Mouse (Mus musculus): ENCODE data around the gene Klhl8. TPM values are rescaled to one million over a fixed set of nuclear protein-coding genes. Genes with fewer than 3 reads are reported as not detected.

Klhl8 gene
- total RNA-seq, 2 experiments from 2014 or later, result 19.6 to 19.9 TPM

DNA sequence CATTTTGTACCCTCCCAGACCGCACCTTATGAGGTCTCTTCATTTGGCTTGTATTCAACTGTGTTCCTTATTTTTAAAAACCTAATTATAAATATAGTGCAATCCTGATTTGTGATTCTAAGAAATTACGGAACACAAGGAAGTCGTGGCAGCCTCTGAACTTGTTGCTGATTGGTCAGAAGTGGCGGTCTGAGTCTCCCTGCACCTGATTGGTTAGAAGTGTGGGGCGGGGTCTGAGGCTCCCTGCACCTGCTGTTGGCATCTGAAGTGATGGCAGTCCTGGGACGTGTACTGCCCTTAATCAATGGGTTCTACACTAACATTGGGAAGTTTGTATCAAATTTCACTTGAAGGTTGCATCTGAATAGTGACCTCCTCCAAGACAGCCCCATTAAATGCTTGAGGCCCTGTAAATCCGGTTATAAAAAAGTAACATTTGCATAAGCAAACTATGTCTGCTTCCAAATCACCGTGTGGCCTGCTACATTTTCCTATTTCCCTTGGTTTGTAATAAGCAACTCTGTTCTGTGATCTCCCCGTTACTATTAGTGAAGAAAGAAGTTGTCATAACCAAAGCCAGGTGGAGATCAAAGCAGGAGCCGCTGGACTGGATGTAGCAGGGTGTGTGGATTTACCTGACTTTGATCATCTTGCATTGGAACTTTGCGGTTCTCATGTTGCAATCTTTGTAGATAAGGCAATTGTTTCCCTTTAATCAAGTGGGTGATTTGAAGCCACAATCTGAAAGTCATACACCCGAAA lies 5.7 kb upstream of the Klhl8 start:
- no peak for DNase-seq (ENCODE audit: low spot score in 2 of 2)

DNA sequence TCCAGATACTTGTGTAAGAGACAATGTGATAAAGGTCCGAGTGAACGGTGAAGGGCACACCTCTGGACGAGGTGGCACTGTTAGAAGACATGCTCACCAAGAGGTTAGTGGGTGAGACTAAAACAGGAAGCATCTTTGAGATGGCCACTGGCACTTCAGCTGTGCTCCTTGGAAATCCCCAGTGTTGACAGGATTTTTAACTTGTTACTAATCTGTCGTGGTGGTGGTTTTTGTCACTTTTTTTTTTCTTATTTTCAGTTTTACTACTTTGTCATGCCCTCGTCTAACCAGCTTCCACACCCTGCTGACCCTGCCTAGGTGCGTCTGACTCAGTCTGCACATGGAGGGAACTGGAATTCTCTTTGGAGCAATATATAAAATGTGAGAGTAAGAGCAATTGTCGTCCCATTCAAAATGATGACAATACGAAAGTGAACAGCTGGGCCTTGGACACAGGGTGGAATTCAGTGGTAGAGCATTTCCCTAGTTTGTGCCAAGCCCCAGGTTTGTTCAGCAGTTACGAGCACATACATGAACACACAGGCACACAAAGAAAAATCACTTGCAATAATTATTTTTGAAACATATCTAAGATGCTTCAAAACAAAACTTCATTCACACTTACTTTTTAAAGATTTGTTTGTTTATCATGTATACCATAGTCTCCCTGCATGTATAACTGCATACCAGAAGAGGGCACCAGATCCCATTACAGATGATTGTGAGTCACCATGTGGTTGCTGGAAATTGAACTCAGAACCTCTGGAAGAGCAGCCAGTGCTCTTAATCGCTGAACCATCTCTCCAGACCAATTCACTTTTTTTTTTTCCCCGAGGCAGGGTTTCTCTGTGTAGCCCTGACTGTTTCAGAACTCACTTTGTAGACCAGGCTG lies 3.5 kb upstream of the Klhl8 start:
- DNase-seq (ENCODE audit: low spot score in 2 of 2), result no peak

DNA sequence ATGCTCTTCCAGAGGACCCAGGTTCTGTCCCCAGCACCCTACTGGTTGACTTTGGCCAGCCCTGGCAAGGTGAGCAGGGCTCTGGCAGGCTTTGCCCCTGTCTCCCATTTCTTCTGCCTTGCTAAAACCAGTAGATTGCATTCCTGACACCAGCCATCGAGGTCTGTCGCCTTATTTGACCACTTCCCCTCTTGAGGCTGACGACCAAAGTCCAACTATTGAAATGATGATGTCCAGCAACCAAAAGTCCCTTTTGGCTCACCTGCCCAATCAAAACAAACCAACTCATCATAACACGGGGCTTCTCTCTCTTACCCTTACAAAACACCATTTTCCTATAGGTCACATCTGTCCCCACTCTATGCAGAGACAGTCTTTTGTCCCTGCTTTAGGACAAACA lies 2.1 kb upstream of the Klhl8 start:
- DNase-seq (ENCODE audit: low spot score in 2 of 2), result no peak

DNA sequence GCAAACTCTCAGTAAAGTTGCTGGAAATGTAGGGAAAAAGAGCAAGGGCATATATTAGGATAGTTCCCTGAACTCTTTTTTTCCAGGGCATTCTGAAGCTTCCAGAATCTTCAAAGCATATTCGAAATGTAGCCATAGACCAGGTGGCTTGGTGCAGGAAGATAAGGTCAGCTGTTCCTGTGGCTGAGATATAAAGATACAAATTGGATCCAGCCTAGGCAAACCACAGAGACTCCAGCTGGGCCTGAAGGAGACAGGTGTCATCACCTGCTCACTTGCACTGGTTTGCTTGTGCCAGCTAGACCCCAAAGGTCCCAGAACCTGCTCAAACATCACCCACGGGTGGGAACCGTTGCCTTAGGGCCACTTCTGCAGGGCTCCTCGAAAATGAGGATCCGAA lies 496 bp upstream of the Klhl8 start:
- DNase-seq (ENCODE audit: low spot score in 2 of 2), result no peak

DNA sequence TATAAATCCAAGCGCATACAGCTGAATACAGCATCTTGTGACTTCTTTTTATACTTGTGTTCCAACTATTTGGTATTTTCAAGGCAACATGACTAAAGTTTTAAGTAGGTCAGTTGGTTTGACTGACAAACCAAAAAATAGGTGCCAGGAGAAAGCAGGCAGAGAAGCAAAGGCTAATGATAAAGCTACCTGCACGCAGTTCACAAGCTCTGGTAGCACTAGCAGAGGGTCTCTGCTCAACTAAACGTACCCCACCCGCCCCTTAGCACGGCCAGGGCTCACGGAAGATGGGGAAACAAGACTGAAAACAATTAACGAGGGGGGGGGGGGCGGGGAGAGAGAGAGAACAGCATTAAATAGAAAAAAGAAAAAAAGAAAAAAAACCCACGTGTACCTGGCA lies 903 bp downstream of the Klhl8 start:
- no peak for DNase-seq (ENCODE audit: low spot score in 2 of 2)

DNA sequence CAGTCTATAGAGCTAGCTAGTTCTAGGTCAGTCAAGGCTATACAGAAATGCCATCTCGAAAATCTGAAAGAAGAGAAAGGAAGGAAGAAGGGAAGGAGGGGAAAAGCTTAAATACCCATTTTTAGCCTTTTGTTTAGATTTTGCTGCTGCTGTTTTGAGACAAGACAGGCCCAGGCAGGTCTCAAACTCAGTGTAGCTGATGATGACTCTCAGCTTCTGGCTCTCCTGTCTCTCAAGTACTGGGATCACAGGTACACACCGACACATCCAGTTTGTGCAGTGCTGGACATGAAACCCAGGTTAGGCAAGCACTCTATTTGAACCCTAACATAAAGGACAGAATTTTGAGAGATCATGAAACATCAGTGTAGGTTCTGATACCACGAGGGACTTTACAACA lies 1.6 kb downstream of the Klhl8 start:
- DNase-seq (ENCODE audit: low spot score in 2 of 2), result no peak

DNA sequence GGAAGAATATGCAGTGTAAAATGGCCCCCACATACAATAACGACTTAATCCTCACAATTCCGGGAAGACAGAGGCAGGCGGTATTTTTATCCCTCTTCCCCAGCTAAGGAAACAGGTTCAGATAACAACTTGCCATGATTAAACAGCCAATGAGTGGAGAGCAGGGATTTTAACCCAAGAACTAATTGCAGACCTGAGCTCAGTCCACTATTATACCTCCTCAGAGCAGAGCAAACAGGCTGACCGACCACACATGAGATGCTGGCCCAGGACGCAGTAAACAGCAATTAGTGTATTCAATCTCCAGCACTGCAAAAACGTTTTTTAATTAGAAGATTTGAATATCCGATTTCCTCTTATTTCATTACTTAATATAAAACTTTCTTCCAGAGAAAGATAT lies 2.2 kb downstream of the Klhl8 start:
- DNase-seq (ENCODE audit: low spot score in 2 of 2), result no peak

DNA sequence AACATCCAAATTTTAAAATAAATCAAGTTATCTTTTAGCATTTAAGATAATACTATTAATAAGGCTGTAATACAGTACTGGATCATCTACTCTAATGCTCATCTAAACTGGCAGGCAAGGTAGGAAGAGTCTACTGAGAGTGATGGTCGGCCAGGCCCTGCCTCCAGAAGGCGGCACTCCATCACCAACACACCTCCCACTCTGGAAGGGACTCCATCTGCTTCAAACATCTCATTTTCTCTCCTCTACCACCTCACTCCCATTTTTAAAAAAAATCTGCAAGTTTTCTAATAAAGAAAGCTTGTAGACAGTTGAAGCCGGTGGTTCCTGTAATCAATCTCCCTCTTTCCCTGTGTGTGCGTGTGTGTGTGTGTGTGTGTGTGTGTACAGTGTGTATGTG lies 3.2 kb downstream of the Klhl8 start:
- no peak for DNase-seq (ENCODE audit: low spot score in 2 of 2)

DNA sequence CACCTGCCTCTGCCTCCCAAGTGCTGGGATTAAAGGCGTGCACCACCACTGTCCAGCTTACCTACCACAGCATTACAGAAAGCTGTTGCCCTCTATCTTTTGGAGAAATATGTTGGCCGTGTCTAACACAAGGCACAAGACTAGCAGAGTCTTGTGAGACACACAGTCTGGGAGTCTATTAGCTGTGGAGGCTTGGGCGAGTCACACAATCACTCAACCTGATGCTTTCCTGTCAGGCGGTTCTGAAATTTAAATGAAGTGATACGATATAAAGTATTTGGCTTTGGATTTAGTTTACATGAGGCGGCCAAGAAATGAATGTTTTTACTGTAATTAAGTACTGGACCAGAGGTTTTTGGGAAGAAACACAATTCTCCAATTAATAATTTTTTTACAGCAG lies 4.9 kb downstream of the Klhl8 start:
- DNase-seq (ENCODE audit: low spot score in 2 of 2), result no peak

DNA sequence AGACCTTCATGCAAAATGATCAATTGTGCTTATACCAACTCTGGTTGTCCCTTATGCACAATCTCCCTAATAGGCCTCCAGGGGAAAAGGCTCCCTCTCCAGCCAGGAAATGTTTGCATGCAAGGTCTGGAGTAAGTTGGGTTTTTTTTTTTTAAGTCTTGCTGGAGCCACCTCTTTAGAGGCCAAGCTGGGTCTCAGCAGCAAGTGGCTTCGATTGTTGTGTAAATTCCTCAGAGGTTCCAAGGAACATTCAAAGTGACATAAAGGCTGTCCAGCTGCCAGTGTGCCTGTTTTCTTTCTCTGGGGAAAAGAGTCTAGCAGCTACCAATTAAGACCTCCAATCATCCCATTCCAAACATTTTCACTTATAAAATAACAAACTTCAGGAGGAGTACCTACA lies 12.7 kb downstream of the Klhl8 start:
- no peak for DNase-seq (ENCODE audit: low spot score in 2 of 2)

DNA sequence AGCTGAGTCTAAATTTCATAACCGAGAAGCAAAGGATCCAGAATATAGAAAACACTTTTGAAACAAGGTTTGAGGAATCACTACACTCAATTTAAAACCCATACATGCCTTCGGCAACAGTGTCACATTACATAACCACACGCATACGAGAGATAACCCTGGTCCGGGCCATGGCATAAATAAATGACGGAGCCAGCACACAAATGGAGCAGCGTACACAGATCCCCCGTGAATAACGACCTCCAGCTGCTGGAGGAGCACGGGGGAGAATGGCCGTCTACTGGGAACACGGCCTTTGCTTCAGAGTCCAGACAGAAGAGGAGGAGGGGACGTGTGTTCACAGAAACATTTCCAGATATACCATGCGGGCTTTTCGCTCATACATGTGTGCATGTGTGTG lies 21.3 kb downstream of the Klhl8 start:
- no peak for DNase-seq (ENCODE audit: low spot score in 2 of 2)

DNA sequence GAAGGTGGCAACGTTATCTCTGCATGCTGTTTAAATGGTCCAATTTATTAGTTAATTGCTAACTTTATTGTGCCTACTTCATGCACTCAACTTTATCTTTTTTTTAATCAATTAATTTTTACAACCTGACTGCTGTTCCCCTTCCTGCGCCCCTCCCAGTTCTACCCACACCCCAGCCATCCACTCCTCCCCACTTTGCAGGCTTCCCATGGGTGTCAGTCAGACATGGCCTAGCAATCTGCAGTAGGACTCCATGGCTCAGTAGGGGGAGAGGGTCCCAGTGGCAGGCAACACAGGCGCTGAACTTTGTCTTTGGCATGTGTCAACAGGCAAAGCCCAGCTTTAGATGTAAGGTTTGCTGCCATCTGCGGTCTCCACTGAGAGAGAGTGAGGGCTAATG lies 47.3 kb downstream of the Klhl8 start:
- no peak for DNase-seq (ENCODE audit: low spot score in 2 of 2)

DNA sequence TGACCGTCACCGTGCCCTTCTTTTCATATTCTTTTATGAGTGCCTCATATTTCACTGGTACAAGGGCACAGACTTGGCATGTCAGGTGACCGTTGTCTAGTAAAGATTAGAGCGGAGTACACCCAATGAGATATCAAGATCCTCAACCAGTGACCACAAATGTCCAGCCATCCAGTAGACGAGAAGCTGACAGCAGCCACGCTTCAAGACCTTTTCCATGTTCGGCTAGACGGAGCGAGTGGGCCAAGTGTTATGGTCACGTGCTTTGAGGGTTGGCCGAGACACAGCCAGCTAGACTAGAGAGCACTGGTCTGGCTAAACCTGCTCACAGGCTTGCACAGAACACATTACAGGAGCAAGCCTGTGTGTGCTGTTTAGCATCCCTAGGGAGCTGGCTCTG lies 50.4 kb downstream of the Klhl8 start:
- no peak for DNase-seq (ENCODE audit: low spot score in 2 of 2)

DNA sequence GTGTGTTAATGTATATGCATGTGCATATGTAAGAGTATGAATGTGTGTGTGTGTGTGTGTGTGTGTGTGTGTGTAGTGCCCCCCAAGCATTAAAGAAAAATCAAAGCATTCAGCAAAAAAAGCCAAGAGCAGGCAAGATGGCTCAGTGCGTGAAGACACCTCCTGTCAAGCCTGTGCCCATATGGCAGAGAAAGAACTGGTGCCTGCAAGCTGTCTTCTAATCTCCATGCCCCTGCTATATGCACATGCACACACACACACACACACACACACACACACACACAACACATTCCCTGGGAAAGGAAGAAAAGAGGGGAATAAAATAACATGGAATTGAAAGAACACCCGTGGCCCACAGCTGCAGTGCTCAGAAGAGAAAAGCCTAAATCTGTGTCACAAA lies 53.9 kb downstream of the Klhl8 start:
- DNase-seq (ENCODE audit: low spot score in 2 of 2), result no peak

DNA sequence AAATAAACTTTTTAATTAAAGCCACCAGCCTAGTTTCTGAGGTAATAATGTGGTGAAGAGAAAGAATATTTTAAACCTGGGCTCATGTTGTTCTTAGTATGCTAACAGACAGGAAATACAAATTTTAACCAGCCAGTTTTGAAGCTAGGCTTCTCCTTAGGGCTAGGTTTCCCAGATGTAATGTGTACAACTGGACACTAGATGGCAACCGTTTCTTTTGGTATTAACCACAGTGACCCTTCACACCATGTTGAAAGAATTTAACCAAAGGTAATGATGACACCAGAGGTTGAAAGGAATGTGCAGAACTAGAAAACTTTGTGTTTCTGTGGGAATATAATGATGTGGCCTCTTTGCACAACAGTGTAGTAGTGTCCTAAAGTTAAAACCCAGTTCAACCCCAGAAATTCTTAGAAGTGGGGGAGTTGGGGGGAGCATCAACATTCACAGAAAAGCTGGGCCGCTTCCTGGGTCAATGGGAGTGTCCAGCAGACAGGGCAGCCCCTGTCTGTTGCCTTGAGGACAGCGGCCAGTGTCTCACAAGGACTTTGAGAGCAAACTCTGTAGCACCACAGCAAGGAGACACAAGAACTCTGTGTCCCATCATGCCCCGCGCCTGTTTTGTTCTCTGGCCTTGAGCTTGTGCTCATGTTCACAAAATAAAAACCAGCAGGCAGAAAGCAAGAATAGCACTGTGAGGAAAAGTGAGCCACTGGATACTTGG lies 54.6 kb downstream of the Klhl8 start:
- DNase-seq (ENCODE audit: low spot score in 2 of 2), result no peak

DNA sequence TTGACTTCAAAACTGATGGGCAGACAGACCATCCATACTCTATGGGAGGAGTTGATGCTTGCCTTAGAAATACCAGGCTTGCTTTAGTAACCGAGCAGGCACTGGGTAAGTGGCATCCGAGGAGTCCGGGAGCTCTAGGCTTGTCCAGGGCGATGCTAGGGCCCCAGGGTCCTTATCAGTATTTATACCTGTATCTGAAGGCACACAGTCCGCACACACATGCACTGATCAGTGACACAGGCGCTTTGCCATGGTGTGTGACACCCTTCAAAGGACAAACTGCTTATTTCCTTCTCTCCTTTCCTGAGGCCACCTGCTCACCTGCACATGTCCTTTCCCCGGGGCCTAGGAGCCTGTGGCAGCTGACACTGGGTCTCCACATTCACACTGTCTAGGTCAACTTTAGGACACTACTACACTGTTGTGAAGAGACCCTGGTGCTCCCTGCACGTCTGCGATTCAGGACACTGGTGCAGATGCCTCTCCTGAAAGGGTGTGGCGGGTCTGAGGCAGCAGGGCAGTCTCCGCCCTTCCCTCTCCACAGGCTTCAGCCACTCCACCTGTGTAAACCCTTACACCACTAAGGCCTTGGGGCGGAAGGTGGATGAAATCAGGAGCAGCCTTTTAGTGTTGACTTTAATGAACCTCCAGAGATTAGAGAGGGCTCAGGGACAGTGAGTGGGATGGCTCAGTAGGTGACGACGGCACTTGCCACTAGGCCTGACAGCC lies 55.4 kb downstream of the Klhl8 start:
- DNase-seq (ENCODE audit: low spot score in 2 of 2), result no peak

DNA sequence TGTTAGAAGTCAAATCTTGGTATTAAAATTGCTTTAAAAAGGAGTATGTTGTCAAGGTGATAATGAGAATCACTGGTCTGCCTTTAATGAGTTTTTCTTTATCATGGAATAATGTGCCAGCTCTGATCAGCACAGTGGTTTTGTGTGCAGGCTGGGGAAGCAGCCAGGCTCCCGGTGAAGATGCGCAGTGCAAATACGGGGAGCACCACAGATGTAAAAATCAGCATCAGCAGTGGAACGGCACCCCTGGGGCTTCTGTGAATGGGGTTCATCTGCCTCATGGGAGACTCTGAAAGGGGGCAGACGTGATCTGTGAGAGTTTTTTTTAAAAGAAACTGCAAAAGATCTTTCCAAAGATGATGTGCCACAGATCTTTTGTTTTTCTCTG lies 56.3 kb downstream of the Klhl8 start:
- DNase-seq (ENCODE audit: low spot score in 2 of 2), result no peak

DNA sequence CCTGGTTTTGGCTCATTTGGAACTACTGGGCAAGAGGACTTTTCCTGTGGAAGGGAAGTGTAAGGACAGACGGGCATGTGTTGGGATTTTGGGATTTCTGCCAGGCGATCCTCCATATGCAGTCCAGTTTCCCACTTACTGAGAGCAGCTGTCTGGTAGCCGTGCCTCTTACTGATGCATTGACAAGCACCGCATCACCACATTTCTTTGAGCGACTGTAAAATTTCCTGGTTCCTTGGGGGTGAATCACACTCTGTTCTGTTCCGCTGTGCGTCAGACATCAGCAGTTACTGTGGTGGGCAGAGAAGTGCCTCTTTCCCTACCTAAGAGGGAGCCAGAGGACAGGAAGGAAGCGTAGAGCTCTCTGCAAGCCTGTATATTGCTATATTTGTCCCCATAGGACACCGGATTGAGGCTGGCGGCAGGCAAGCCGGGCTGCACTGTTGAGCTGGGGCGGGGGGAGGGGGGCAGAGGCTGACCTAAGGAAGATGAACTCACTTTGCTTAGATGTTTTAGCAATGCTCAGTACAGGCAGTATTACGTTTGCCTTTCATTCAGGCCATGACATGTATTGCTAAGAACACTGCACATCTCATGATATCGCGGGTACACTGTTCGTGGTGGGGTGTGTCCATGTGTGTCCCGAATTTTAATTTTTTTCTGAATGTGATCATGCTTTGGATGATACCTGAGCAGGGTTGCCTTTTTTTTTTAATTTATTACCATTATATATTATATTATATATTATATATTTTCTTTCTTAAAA lies 56.8 kb downstream of the Klhl8 start:
- no peak for DNase-seq (ENCODE audit: low spot score in 2 of 2)

DNA sequence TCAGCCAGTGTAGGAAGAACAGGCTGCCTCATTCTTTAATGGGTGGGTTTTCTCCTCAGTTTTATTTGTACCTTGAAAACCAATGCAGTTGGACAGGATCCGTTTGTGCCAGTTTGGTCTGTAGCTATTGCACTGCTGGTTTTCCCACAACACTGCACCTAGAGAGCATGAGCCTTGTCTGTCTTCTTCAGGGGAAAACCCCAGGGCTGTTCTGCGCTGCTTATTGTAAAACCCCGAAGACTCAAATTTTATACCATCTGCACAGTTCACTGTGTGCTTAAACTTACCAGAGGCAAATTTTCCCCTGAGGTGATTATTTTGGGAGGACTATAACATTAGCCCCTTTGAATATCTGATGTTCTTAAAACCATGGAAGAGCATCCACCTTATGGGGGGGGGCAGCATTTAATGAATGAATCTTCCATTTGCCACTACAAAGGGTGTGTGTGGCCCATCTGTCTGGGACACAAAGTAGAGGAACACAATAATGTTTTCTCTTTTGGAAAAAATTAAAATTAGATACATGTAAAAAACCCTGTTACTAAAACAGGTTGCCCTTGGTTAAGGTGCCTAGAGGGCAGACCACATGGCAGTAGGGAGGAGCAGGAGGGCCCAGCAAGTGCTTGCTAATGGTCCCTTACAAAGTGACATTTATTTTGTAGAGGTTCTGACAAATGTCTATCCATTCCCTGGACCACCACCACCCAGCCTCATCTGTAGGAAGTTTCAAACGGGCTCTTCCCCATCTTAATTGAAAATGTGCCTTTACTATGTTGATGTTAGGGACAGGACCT lies 58.1 kb downstream of the Klhl8 start:
- no peak for DNase-seq (ENCODE audit: low spot score in 2 of 2)

DNA sequence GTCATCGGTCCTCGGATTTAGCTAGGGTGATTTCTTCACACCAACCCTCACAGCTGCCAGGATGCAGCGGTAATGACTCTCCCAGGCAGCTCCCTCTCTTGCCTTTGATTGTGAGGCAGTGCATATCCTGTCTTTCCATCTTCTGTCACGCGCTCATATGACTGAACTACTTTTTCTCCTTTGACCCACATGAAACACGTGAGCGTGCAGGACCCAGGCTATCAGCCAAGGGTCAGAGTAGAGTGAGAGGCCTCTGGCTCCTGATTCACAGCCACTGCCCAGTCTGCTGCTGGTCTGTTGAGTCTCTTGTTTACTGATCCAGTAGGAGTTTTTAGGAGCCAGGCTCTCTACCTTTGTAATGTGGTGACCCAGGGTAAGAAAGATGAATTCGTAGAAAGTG lies 62.5 kb downstream of the Klhl8 start:
- DNase-seq (ENCODE audit: low spot score in 2 of 2), result no peak

Data from gastrocnemius, postnatal 4 days (tissue).